Mouse (Mus musculus): ENCODE measurements around the gene Intu. TPM values are rescaled to one million over a fixed set of nuclear protein-coding genes. Genes with fewer than 3 reads are reported as not detected.

The Intu gene
- polyA plus RNA-seq, 1 experiment from 2014 or later: 9.1 TPM

GRCm38 (mm10) chr3:40683171-40683570, 152.1 kb downstream of the Intu start:
- 92% methylated on average over 18 of the region's 18 CpGs for WGBS
- Histone ChIP-seq H3K9ac (ENCODE audit: low read depth, low read length) (no peak overlapping the region), H3K4me3 (ENCODE audit: low read depth, low read length) (no peak overlapping the region), H3K27ac (ENCODE audit: low read depth, low read length) (no peak overlapping the region), H3K9me3 (ENCODE audit: control insufficient read depth, low read length) (no peaks in the 10 kb centered on the region), H3K27me3 (ENCODE audit: control insufficient read depth, insufficient read depth, low read length) (no peaks in the 10 kb centered on the region), H3K4me1 (replicated peaks; ENCODE audit: control insufficient read depth, insufficient read depth, low read length) (peaks cover 4% of the 10 kb centered on the region; the same call in 1 of the 2 replicates), H3K36me3 (ENCODE audit: control insufficient read depth, insufficient read depth, low read length) (no peaks in the 10 kb centered on the region), H3K4me2 (replicated peaks; ENCODE audit: low read depth, low read length) (no peak overlapping the region)
- ATAC-seq (ENCODE audit: low FRiP score) (no peak), DNase-seq (ENCODE audit: low spot score) (no peak)

DNA sequence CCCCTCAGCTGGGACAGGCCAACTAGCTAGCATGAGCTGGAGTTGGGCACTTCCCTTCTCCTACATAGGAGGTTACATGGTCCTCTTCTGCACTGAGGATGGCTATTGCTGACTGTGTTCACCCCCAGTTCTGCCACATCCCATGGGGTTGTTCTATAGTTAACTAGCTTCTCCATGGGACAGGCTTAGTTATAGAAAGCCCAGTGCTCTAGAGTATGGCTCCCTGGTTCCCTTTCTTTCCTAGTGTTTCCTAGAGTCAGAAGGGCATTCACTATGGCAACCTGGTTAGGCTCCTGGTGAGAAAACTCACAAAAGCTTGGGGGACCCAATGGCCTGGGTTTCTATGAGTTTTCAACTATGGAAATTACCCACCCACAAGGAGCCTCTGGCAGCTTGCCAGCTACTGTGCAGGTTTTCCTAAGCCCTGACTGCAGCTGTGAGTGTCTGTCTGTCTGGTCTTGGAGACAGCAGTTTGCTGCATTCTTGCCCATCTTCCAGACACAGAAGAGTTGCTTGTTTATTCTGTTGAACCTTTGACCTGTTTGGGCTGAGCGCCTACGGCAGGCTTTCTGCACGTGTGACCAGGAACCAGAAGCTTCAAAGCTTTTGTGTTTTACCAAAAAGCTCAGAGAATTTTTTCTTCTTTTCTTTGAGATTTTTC, 154.9 kb downstream of the Intu start:
- H3K9ac ChIP-seq (ENCODE audit: low read depth, low read length): no peak overlapping the region
- H3K4me1 ChIP-seq (replicated peaks; ENCODE audit: control insufficient read depth, insufficient read depth, low read length): peaks cover 4% of the 10 kb centered on the region; the same call in 1 of the 2 replicates
- no peak overlapping the region for H3K4me2 ChIP-seq (replicated peaks; ENCODE audit: low read depth, low read length)
- H3K36me3 ChIP-seq (ENCODE audit: control insufficient read depth, insufficient read depth, low read length): no peaks in the 10 kb centered on the region
- no peaks in the 10 kb centered on the region for H3K9me3 ChIP-seq (ENCODE audit: control insufficient read depth, low read length)
- peak overlapping the region; percentile 42 for H3K27ac ChIP-seq (ENCODE audit: low read depth, low read length)
- H3K27me3 ChIP-seq (ENCODE audit: control insufficient read depth, insufficient read depth, low read length): no peaks in the 10 kb centered on the region
- peak; percentile 80 for ATAC-seq (ENCODE audit: low FRiP score)
- WGBS: 8% methylated on average over 3 of the region's 3 CpGs
- H3K4me3 ChIP-seq (ENCODE audit: low read depth, low read length): no peak overlapping the region
- peak; percentile 80 for DNase-seq (ENCODE audit: low spot score)

- peaks cover 4% of the 10 kb centered on the region; the same call in 1 of the 2 replicates for H3K4me1 ChIP-seq (replicated peaks; ENCODE audit: control insufficient read depth, insufficient read depth, low read length)
- H3K9ac ChIP-seq (ENCODE audit: low read depth, low read length): no peak overlapping the region
- H3K27me3 ChIP-seq (ENCODE audit: control insufficient read depth, insufficient read depth, low read length): no peaks in the 10 kb centered on the region
- H3K4me3 ChIP-seq (ENCODE audit: low read depth, low read length): no peak overlapping the region
- H3K4me2 ChIP-seq (replicated peaks; ENCODE audit: low read depth, low read length): no peak overlapping the region
- DNase-seq (ENCODE audit: low spot score): peak; percentile 41
- no peaks in the 10 kb centered on the region for H3K9me3 ChIP-seq (ENCODE audit: control insufficient read depth, low read length)
- no peaks in the 10 kb centered on the region for H3K36me3 ChIP-seq (ENCODE audit: control insufficient read depth, insufficient read depth, low read length)
- ATAC-seq (ENCODE audit: low FRiP score): peak; percentile 80
- peak overlapping the region; percentile 42; the same call in 1 of the 2 replicates for H3K27ac ChIP-seq (ENCODE audit: low read depth, low read length)
- WGBS: 11% methylated on average over 9 of the region's 9 CpGs
Measured at GRCm38 (mm10) chr3:40686836-40687235, 155.8 kb downstream of the Intu start.

GRCm38 (mm10) chr3:40687588-40687987, 156.5 kb downstream of the Intu start:
- Histone ChIP-seq H3K4me3 (ENCODE audit: low read depth, low read length) (no peak overlapping the region), H3K9me3 (ENCODE audit: control insufficient read depth, low read length) (no peaks in the 10 kb centered on the region), H3K4me1 (replicated peaks; ENCODE audit: control insufficient read depth, insufficient read depth, low read length) (peaks cover 4% of the 10 kb centered on the region; the same call in 1 of the 2 replicates), H3K27ac (ENCODE audit: low read depth, low read length) (no peak overlapping the region), H3K4me2 (replicated peaks; ENCODE audit: low read depth, low read length) (no peak overlapping the region), H3K27me3 (ENCODE audit: control insufficient read depth, insufficient read depth, low read length) (no peaks in the 10 kb centered on the region), H3K9ac (ENCODE audit: low read depth, low read length) (no peak overlapping the region), H3K36me3 (ENCODE audit: control insufficient read depth, insufficient read depth, low read length) (no peaks in the 10 kb centered on the region)
- ATAC-seq (ENCODE audit: low FRiP score) (no peak), DNase-seq (ENCODE audit: low spot score) (peak; percentile 26)
- WGBS: 65% methylated on average over 3 of the region's 3 CpGs

DNA sequence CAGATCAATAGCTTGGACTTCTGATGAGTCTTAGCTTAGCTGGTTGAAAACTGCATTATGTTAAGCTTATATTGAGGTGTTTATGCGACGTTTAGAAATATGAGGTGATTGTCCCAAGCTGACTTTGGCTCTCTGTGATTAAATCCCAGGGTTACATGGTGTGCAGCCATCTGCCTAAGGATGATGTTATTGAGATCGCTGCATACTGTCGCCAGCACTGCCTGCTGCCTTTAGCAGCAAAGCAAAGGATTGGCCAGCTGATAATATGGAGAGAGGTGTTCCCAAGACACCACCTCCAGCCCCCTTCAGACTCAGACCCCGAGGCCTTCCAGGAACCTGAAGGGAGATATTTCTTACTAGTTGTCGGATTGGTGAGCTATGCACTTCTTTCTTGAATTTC, 160.5 kb downstream of the Intu start:
- no peak overlapping the region for H3K4me2 ChIP-seq (replicated peaks; ENCODE audit: low read depth, low read length)
- no peaks in the 10 kb centered on the region for H3K27me3 ChIP-seq (ENCODE audit: control insufficient read depth, insufficient read depth, low read length)
- ATAC-seq (ENCODE audit: low FRiP score): no peak
- DNase-seq (ENCODE audit: low spot score): no peak
- no peak overlapping the region for H3K4me3 ChIP-seq (ENCODE audit: low read depth, low read length)
- 85% methylated on average over 6 of the region's 6 CpGs for WGBS
- H3K9ac ChIP-seq (ENCODE audit: low read depth, low read length): no peak overlapping the region
- H3K36me3 ChIP-seq (ENCODE audit: control insufficient read depth, insufficient read depth, low read length): no peaks in the 10 kb centered on the region
- no peak overlapping the region for H3K27ac ChIP-seq (ENCODE audit: low read depth, low read length)
- H3K9me3 ChIP-seq (ENCODE audit: control insufficient read depth, low read length): no peaks in the 10 kb centered on the region
- H3K4me1 ChIP-seq (replicated peaks; ENCODE audit: control insufficient read depth, insufficient read depth, low read length): no peaks in the 10 kb centered on the region; the same call in 1 of the 2 replicates

DNA sequence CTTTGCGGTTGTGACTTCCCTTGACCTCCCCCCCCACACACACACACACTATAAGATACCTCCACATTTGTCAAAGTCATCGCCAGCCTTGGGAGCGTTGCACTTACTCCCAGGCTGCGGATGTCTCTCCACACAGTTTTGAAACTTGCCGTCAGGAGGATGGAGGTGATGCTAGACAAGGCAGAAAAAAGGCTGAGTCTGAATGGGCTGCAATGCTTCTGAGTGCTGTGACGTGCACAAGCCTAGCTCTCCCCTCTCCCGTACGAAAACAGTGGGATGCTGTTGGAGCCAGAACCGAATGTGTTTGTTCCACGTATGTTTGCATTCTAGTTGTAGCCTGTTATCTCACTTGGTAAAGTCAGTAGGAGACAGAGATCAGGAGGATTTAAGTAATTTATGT, 162.3 kb downstream of the Intu start:
- ATAC-seq (ENCODE audit: low FRiP score) (no peak), DNase-seq (ENCODE audit: low spot score) (no peak)
- Histone ChIP-seq H3K4me2 (replicated peaks; ENCODE audit: low read depth, low read length) (no peak overlapping the region), H3K27ac (ENCODE audit: low read depth, low read length) (no peak overlapping the region), H3K4me3 (ENCODE audit: low read depth, low read length) (no peak overlapping the region), H3K36me3 (ENCODE audit: control insufficient read depth, insufficient read depth, low read length) (no peaks in the 10 kb centered on the region), H3K9ac (ENCODE audit: low read depth, low read length) (no peak overlapping the region), H3K27me3 (ENCODE audit: control insufficient read depth, insufficient read depth, low read length) (no peaks in the 10 kb centered on the region), H3K9me3 (ENCODE audit: control insufficient read depth, low read length) (no peaks in the 10 kb centered on the region), H3K4me1 (replicated peaks; ENCODE audit: control insufficient read depth, insufficient read depth, low read length) (no peaks in the 10 kb centered on the region)
- WGBS: 87% methylated on average over 10 of the region's 10 CpGs

DNA sequence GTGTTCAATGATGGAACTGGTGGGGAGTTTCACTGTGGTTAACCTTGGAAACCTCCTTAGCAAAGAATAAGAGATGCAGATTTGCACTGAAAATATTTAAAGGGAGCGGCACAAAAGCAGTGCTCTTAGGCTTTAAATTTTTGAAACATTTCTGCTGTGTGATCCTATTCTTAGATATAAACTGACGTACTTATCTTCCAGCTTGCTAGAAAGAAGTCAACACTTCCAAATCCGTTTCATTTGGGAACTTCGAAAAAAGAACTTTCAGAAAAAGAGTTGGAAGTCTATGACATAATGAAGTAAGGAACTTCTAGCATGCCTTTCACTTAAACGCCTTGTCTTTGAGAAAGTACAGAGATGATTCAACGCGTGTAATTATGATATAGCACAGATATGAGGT, 162.9 kb downstream of the Intu start:
- Histone ChIP-seq H3K9me3 (ENCODE audit: control insufficient read depth, low read length) (no peaks in the 10 kb centered on the region), H3K4me1 (replicated peaks; ENCODE audit: control insufficient read depth, insufficient read depth, low read length) (no peaks in the 10 kb centered on the region), H3K27me3 (ENCODE audit: control insufficient read depth, insufficient read depth, low read length) (no peaks in the 10 kb centered on the region), H3K4me2 (replicated peaks; ENCODE audit: low read depth, low read length) (no peak overlapping the region), H3K4me3 (ENCODE audit: low read depth, low read length) (no peak overlapping the region), H3K36me3 (ENCODE audit: control insufficient read depth, insufficient read depth, low read length) (no peaks in the 10 kb centered on the region), H3K9ac (ENCODE audit: low read depth, low read length) (no peak overlapping the region), H3K27ac (ENCODE audit: low read depth, low read length) (no peak overlapping the region)
- 90% methylated on average over 7 of the region's 7 CpGs for WGBS
- ATAC-seq (ENCODE audit: low FRiP score): no peak
- DNase-seq (ENCODE audit: low spot score): no peak

- H3K4me1 ChIP-seq (replicated peaks; ENCODE audit: control insufficient read depth, insufficient read depth, low read length): no peaks in the 10 kb centered on the region
- no peak overlapping the region for H3K4me2 ChIP-seq (replicated peaks; ENCODE audit: low read depth, low read length)
- H3K27ac ChIP-seq (ENCODE audit: low read depth, low read length): no peak overlapping the region
- H3K4me3 ChIP-seq (ENCODE audit: low read depth, low read length): no peak overlapping the region
- no peak overlapping the region for H3K9ac ChIP-seq (ENCODE audit: low read depth, low read length)
- H3K9me3 ChIP-seq (ENCODE audit: control insufficient read depth, low read length): no peaks in the 10 kb centered on the region
- H3K27me3 ChIP-seq (ENCODE audit: control insufficient read depth, insufficient read depth, low read length): no peaks in the 10 kb centered on the region
- no peaks in the 10 kb centered on the region for H3K36me3 ChIP-seq (ENCODE audit: control insufficient read depth, insufficient read depth, low read length)
- WGBS: 80% methylated on average over 2 of the region's 2 CpGs
- ATAC-seq (ENCODE audit: low FRiP score) (no peak), DNase-seq (ENCODE audit: low spot score) (no peak)
Measured at GRCm38 (mm10) chr3:40694438-40694837, 163.4 kb downstream of the Intu start.

DNA sequence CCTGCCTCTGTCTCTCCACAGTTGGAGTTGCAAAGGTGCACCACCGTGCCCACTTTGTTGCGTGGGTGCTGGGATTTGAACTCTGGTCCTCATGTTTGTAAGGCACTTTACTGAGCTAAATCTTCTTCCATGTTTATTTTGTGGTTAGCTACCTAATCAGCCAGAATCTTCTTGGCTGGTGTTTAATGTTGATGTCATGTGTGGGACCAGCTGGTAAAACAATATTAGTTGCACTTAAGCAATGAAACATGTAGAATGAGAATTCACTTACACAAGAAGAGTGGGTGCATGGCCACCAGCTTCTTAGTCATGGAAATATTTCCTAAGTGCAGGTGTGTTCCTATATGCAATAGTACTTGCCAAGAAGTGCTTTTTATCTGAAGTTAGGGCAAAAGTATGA, 164.1 kb downstream of the Intu start:
- no peak overlapping the region for H3K9ac ChIP-seq (ENCODE audit: low read depth, low read length)
- H3K36me3 ChIP-seq (ENCODE audit: control insufficient read depth, insufficient read depth, low read length): no peaks in the 10 kb centered on the region
- no peaks in the 10 kb centered on the region for H3K9me3 ChIP-seq (ENCODE audit: control insufficient read depth, low read length)
- ATAC-seq (ENCODE audit: low FRiP score) (no peak), DNase-seq (ENCODE audit: low spot score) (no peak)
- no peak overlapping the region for H3K27ac ChIP-seq (ENCODE audit: low read depth, low read length)
- 97% methylated on average over 2 of the region's 2 CpGs for WGBS
- H3K4me1 ChIP-seq (replicated peaks; ENCODE audit: control insufficient read depth, insufficient read depth, low read length): no peaks in the 10 kb centered on the region
- no peaks in the 10 kb centered on the region for H3K27me3 ChIP-seq (ENCODE audit: control insufficient read depth, insufficient read depth, low read length)
- H3K4me2 ChIP-seq (replicated peaks; ENCODE audit: low read depth, low read length): no peak overlapping the region
- no peak overlapping the region for H3K4me3 ChIP-seq (ENCODE audit: low read depth, low read length)

Data from hindbrain, embryonic 11.5 days (tissue).